8 mouse cellular contexts compared by ENCODE assay signal in genomic region chr6:73248237-73249048, GRCm38 (mm10). TPM values are rescaled to one million over a fixed set of nuclear protein-coding genes. Genes with fewer than 3 reads are reported as not detected.
DNase-seq lines count a peak whose midpoint lies in the region; ATAC-seq and TF ChIP-seq lines count a peak whose summit lies in the region.

Gene Suclg1 (plus strand): TSS chr6:73248382.

- no peaks in the 10 kb centered on the region for H3K9me3 ChIP-seq in G1E (replicated peaks)
- H3K9me3 ChIP-seq in forebrain, postnatal 0 days (ENCODE audit: low read length) = no peaks in the 10 kb centered on the region
- no peaks in the 10 kb centered on the region for H3K9me3 ChIP-seq in lung, embryonic 15.5 days

- peak within 1 kb of the TSS; percentile 90 for H3K9ac ChIP-seq in forebrain, postnatal 0 days
- peak within 1 kb of the TSS; percentile 83 for H3K9ac ChIP-seq in lung, embryonic 15.5 days

- H3K4me1 ChIP-seq in G1E (ENCODE audit: insufficient read depth, low read depth, low read length) = peaks cover 24% of the 10 kb centered on the region
- peaks cover 14% of the 10 kb centered on the region for H3K4me1 ChIP-seq in forebrain, postnatal 0 days (ENCODE audit: insufficient read depth)
- H3K4me1 ChIP-seq in lung, embryonic 15.5 days = peaks cover 10% of the 10 kb centered on the region

- peaks cover 25% of the 10 kb centered on the region for H3K36me3 ChIP-seq in G1E (replicated peaks)
- no peaks in the 10 kb centered on the region for H3K36me3 ChIP-seq in forebrain, postnatal 0 days (ENCODE audit: insufficient read depth)
- no peaks in the 10 kb centered on the region for H3K36me3 ChIP-seq in lung, embryonic 15.5 days

- H3K4me2 ChIP-seq in forebrain, postnatal 0 days (ENCODE audit: low read depth) = peak within 1 kb of the TSS; percentile 81
- peak within 1 kb of the TSS; percentile 72 for H3K4me2 ChIP-seq in lung, embryonic 15.5 days

- peak within 1 kb of the TSS; percentile 92 for H3K4me3 ChIP-seq in G1E (ENCODE audit: low read depth, low read length)
- H3K4me3 ChIP-seq in forebrain, postnatal 0 days (ENCODE audit: low read depth, low read length) = peak within 1 kb of the TSS; percentile 79
- H3K4me3 ChIP-seq in lung, embryonic 15.5 days = peak within 1 kb of the TSS; percentile 76

- WGBS in forebrain, postnatal 0 days = 2% methylated on average over 58 of the region's 58 CpGs
- WGBS in lung, embryonic 15.5 days = under 1% methylated on average over 58 of the region's 58 CpGs

- DNase-seq in G1E (ENCODE audit: low spot score) = peak; percentile 89
- DNase-seq in cerebellum, adult 18-20 months = peak; percentile 87 to 90
- DNase-seq in forebrain, postnatal 0 days = peak; percentile 96
- peak; percentile 89 for DNase-seq in heart, postnatal 4 days
- DNase-seq in layer of hippocampus, adult 8-10 months (ENCODE audit: low spot score in 2 of 2) = peak; percentile 87 to 89
- DNase-seq in ovary, adult 18-20 months (ENCODE audit: low spot score) = peak; percentile 77
- peak; percentile 88 for DNase-seq in thymus, postnatal 0 days (ENCODE audit: low spot score)

- peak within 1 kb of the TSS; percentile 83 for H3K27ac ChIP-seq in forebrain, postnatal 0 days (ENCODE audit: low read depth, low read length)
- peak within 1 kb of the TSS; percentile 57 for H3K27ac ChIP-seq in lung, embryonic 15.5 days

- no peak for TF ChIP-seq CTCF in G1E (IDR thresholded peaks at IDR 0.05; ENCODE audit: low read depth, low read length)
- no peak for TF ChIP-seq CTCF in forebrain, postnatal 0 days (IDR thresholded peaks at IDR 0.05; ENCODE audit: low read depth)

- peaks cover 6% of the 10 kb centered on the region; the same call in 1 of the 2 replicates for H3K27me3 ChIP-seq in G1E (ENCODE audit: insufficient read depth, low read length)
- no peaks in the 10 kb centered on the region for H3K27me3 ChIP-seq in forebrain, postnatal 0 days (ENCODE audit: insufficient read depth, low read length)
- no peaks in the 10 kb centered on the region for H3K27me3 ChIP-seq in lung, embryonic 15.5 days

- peak; percentile 94 for ATAC-seq in G1E (ENCODE audit: extremely low read depth, insufficient number of reproducible peaks, low FRiP score, poor library complexity, severe bottlenecking)
- peak; percentile 96 for ATAC-seq in forebrain, postnatal 0 days
- peak; percentile 96 for ATAC-seq in lung, embryonic 15.5 days (ENCODE audit: borderline replicate concordance, extremely low read depth, low FRiP score, low TSS enrichment)

RNA-seq across cellular contexts. Expression of gene Suclg1, which starts in this region (rescaled TPM):
- 53.7 and 58.8 TPM in 2 replicates for total RNA-seq in G1E (2014; fragmentation: Nextera tagmentation)
- 99.7 and 111 TPM in 2 replicates for total RNA-seq in G1E (2017)
- polyA plus RNA-seq in G1E (2012) = 48.5 and 105 TPM in 2 replicates
- 41.9 and 45.8 TPM in 2 replicates for total RNA-seq in forebrain, postnatal 0 days (2014; rRNA removed)
- polyA plus RNA-seq in forebrain, postnatal 0 days (2015; fragmentation: Nextera tagmentation; extraction: Ambion mirVana) = 125 and 134 TPM in 2 replicates
- 100 to 1,000 TPM; 389 to 429 TPM for total RNA-seq in heart, postnatal 4 days (2021)
- total RNA-seq in layer of hippocampus, adult 8-10 months (2022) = 100 to 1,000 TPM; 122 to 136 (median 131) TPM
- polyA plus RNA-seq in lung, embryonic 15.5 days (2015; fragmentation: Nextera tagmentation; extraction: Ambion mirVana) = 162 and 163 TPM in 2 replicates
- 163 and 168 TPM in 2 replicates for polyA plus RNA-seq in thymus, postnatal 0 days (2015; fragmentation: Nextera tagmentation; extraction: Ambion mirVana)

Comparison
In these comparisons a context has a peak if more than half of its experiments do, and no peak if none do; other contexts are left out.
1. Peak in every context shown above with its lines: DNase-seq, ATAC-seq, H3K4me3 ChIP-seq and H3K27ac ChIP-seq.